Mouse (Mus musculus): ENCODE measurements around the gene Tial1.

- TF ChIP-seq CTCF (IDR thresholded peaks at IDR 0.05) (no peak), POLR2A (IDR thresholded peaks at IDR 0.05; ENCODE audit: insufficient read depth, low read depth, low read length) (no peak)
Measured at GRCm38 (mm10) chr7:128391267-128392057, 70.1 kb downstream of the Tial1 start.

Data from heart, adult 2 months (tissue).